Mouse (Mus musculus): Measurements from ENCODE around the gene Maz.

- no peak for TF ChIP-seq CTCF (IDR thresholded peaks at IDR 0.05; ENCODE audit: extremely low read depth, insufficient read depth, low read length)
- no peak for TF ChIP-seq POLR2A (IDR thresholded peaks at IDR 0.05; ENCODE audit: extremely low read depth, insufficient read depth, low read length)
These were observed 656 bp downstream of the Maz start for GRCm38 (mm10) chr7:127026161-127026600.

Data from cortical plate, adult 2 months (tissue).